Mouse (Mus musculus) limb, embryonic 11.5 days (tissue): ENCODE measurements around the gene Csrnp3. TPM values are rescaled to one million over a fixed set of nuclear protein-coding genes. Genes with fewer than 3 reads are reported as not detected.
"Not testable (repeated sequence)": the region's sequence is repeated elsewhere in the genome, so short reads cannot be mapped to it uniquely, and the experiment has no call there.

Experiments used
- ATAC-seq: fragments of 200-750 bp; cut with Nextera tagmentation; 2 replicates; pipeline ENCODE4 v1.8.0; 2017; ENCODE audit warnings: low read depth; ENCODE audit not compliant: insufficient number of reproducible peaks, low FRiP score, low TSS enrichment
- DNase-seq: peaks from one replicate; pipeline ENCODE4 v3.0.0-alpha.2; 2015; ENCODE audit warnings: low spot score
- H3K27ac ChIP-seq: fragments of 300-500 bp; sonication (generic); replicated peaks from 2 replicates; pipeline ENCODE4 v1.5.1; 2014; ENCODE audit warnings: low read depth, mild to moderate bottlenecking, low read length
- H3K27me3 ChIP-seq: fragments of 300-500 bp; sonication (generic); 2 replicates; pipeline ENCODE4 v1.6.1; 2014; ENCODE audit warnings: mild to moderate bottlenecking, low read length, mixed read lengths; ENCODE audit not compliant: control insufficient read depth, insufficient read depth
- H3K36me3 ChIP-seq: fragments of 300-500 bp; sonication (generic); 2 replicates; pipeline ENCODE4 v1.6.1; 2014; ENCODE audit warnings: mild to moderate bottlenecking, low read length, moderate library complexity, mixed read lengths; ENCODE audit not compliant: control insufficient read depth, insufficient read depth
- H3K4me1 ChIP-seq: fragments of 300-500 bp; sonication (generic); 2 replicates; pipeline ENCODE4 v1.6.1; 2014; ENCODE audit warnings: low read length, mixed read lengths; ENCODE audit not compliant: control insufficient read depth, insufficient read depth
- H3K4me2 ChIP-seq: fragments of 300-500 bp; sonication (generic); 2 replicates; pipeline ENCODE4 v1.6.1; 2014; ENCODE audit warnings: low read depth, mild to moderate bottlenecking, moderate library complexity; ENCODE audit not compliant: severe bottlenecking
- H3K4me3 ChIP-seq: fragments of 300-500 bp; sonication (generic); 2 replicates; pipeline ENCODE4 v1.5.1; 2014; ENCODE audit warnings: low read depth, low read length
- H3K9ac ChIP-seq: fragments of 300-500 bp; sonication (generic); 2 replicates; pipeline ENCODE4 v1.6.1; 2014; ENCODE audit warnings: mild to moderate bottlenecking, low read length
- H3K9me3 ChIP-seq: fragments of 300-500 bp; sonication (generic); 2 replicates; pipeline ENCODE4 v1.6.1; 2016; ENCODE audit warnings: low read length; ENCODE audit not compliant: control insufficient read depth
- WGBS: fragments of 180-500 bp; shearing (Covaris S2); extraction: QIAGEN DNeasy Blood & Tissue Kit; methylation state at CpG from one replicate; pipeline ENCODE4 v1.1.7; 2014; 5-methylcytosine and 5-hydroxymethylcytosine counted together
- polyA plus RNA-seq: library from polyadenylated mRNA; unstranded; fragments of >200 nt; fragmentation: Nextera tagmentation; extraction: Ambion mirVana; gene quantifications from 2 replicates; pipeline ENCODE4 v1.2.1, GENCODE M21; 2014

Csrnp3 gene
- polyA plus RNA-seq, result 8.4 and 10.8 TPM in 2 replicates

DNA sequence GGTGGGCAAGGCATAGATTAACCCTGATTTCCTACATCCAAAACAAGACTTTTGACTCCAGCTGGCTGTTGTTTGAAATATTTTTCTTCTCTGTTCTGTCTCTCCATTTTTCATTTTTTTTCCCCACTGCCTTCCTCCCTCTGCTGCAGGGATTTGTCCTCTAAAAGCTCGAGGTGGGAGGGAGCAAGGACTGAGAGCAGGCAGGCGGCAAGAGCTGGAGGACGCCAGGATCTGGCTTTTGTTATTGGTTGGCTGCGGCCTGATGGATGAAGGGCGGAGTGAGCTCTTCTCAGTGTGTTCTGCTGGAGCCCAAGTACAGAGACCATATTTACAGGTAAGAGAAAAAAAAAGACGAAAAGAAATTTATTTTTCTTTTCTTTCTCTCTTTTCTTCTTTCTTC is at the start of gene Csrnp3:
Gene Csrnp3, plus strand, starts transcription at position 217 of the 400 bp plus-strand sequence.
- ATAC-seq, result peak; percentile 82; the same call in 1 of the 2 replicates
- Histone ChIP-seq H3K4me1 (peaks cover 3% of the 10 kb centered on the region; the same call in 1 of the 2 replicates), H3K9me3 (no peaks in the 10 kb centered on the region), H3K27ac (0 out of 2 replicates have a peak within 1 kb of the TSS, but pooled peaks have one; percentile 30), H3K4me2 (peak within 1 kb of the TSS; percentile 52), H3K27me3 (no peaks in the 10 kb centered on the region), H3K4me3 (peak within 1 kb of the TSS; percentile 48), H3K36me3 (no peaks in the 10 kb centered on the region; the same call in 1 of the 2 replicates), H3K9ac (peak within 1 kb of the TSS; percentile 69)
- peak; percentile 82 for DNase-seq
- WGBS, result under 1% methylated on average over 6 of the region's 6 CpGs

GRCm38 (mm10) chr2:65801054-65801709 is 44.4 kb upstream of the Csrnp3 start:
- H3K36me3 ChIP-seq, result no peaks in the 10 kb centered on the region
- H3K4me3 ChIP-seq, result no peak overlapping the region
- no peak overlapping the region for H3K27ac ChIP-seq
- no peak overlapping the region for H3K9ac ChIP-seq
- ATAC-seq, result no peak
- H3K27me3 ChIP-seq, result no peaks in the 10 kb centered on the region
- no peak overlapping the region for H3K4me2 ChIP-seq
- H3K4me1 ChIP-seq, result no peaks in the 10 kb centered on the region
- H3K9me3 ChIP-seq, result no peaks in the 10 kb centered on the region
- 75% methylated on average over 1 of the region's 1 CpGs for WGBS
- DNase-seq, result no peak

- Histone ChIP-seq H3K27ac (no peak overlapping the region), H3K36me3 (no peaks in the 10 kb centered on the region), H3K4me3 (no peak overlapping the region), H3K9ac (no peak overlapping the region), H3K4me2 (no peak overlapping the region), H3K27me3 (no peaks in the 10 kb centered on the region), H3K4me1 (no peaks in the 10 kb centered on the region), H3K9me3 (no peaks in the 10 kb centered on the region)
- DNase-seq (no peak), ATAC-seq (no peak)
- 93% methylated on average over 6 of the region's 6 CpGs for WGBS
These were observed 39.0 kb upstream of the Csrnp3 start for GRCm38 (mm10) chr2:65806556-65806955.

- not testable (repeated sequence) for H3K27ac ChIP-seq, H3K9me3 ChIP-seq, ATAC-seq, DNase-seq, H3K4me1 ChIP-seq, H3K4me3 ChIP-seq, H3K4me2 ChIP-seq, H3K9ac ChIP-seq, H3K36me3 ChIP-seq, H3K27me3 ChIP-seq
- 92% methylated on average over 6 of the region's 6 CpGs for WGBS
These were observed 34.4 kb upstream of the Csrnp3 start for GRCm38 (mm10) chr2:65811203-65811602.

DNA sequence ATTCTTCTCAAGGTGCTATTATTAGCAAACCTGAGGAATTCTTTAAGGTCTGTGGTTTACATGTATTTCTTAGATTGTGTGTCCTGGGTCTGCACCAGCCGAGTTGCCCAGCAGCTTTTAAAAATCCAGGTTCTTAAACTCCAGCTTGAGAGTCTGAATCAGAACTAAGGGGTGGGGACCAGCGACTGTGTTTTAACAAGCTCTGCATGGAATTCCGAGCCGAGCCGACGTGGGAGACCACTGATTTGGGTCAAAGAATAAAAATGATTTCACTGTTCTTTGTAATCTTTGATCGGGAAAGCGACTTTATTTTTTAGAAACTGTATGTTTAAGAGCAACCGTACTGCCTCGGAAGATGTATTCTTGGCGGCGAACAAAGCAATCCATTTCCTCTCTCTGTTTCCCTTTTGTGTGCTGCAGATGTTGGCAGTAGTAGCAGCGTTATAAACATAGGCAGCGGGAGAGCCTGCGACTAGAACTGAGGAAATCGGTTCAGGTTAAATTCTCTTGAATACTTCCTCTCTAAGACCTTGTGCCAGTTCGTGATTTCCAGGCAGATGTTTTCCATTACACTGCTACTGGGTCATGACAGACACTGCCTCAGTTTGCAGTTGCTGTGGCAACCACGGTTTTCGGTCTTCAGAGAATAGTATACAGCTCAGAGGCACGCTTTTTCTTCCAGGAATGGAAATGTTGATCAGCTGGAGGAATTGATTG is 27.3 kb upstream of the Csrnp3 start:
- H3K27me3 ChIP-seq, result no peaks in the 10 kb centered on the region
- DNase-seq (peak; percentile 82), ATAC-seq (peak; percentile 88; the same call in 1 of the 2 replicates)
- no peaks in the 10 kb centered on the region for H3K9me3 ChIP-seq
- H3K4me2 ChIP-seq, result peak overlapping the region; percentile 26
- H3K4me3 ChIP-seq, result no peak overlapping the region
- H3K36me3 ChIP-seq, result no peaks in the 10 kb centered on the region
- 24% methylated on average over 20 of the region's 20 CpGs for WGBS
- H3K27ac ChIP-seq, result peak overlapping the region; percentile 81
- no peak overlapping the region for H3K9ac ChIP-seq
- H3K4me1 ChIP-seq, result no peaks in the 10 kb centered on the region

GRCm38 (mm10) chr2:65820114-65820769 is 25.3 kb upstream of the Csrnp3 start:
- no peak overlapping the region for H3K4me3 ChIP-seq
- ATAC-seq, result no peak
- no peaks in the 10 kb centered on the region for H3K36me3 ChIP-seq
- DNase-seq, result no peak
- no peak overlapping the region for H3K9ac ChIP-seq
- H3K4me2 ChIP-seq, result no peak overlapping the region
- H3K9me3 ChIP-seq, result no peaks in the 10 kb centered on the region
- no peak overlapping the region for H3K27ac ChIP-seq
- no peaks in the 10 kb centered on the region for H3K4me1 ChIP-seq
- WGBS, result 86% methylated on average over 4 of the region's 4 CpGs
- no peaks in the 10 kb centered on the region for H3K27me3 ChIP-seq

- H3K27ac ChIP-seq, result no peak overlapping the region
- H3K36me3 ChIP-seq, result no peaks in the 10 kb centered on the region
- no peaks in the 10 kb centered on the region for H3K4me1 ChIP-seq
- H3K9ac ChIP-seq, result no peak overlapping the region
- 93% methylated on average over 2 of the region's 2 CpGs for WGBS
- no peak for ATAC-seq
- no peak overlapping the region for H3K4me2 ChIP-seq
- H3K4me3 ChIP-seq, result no peak overlapping the region
- no peaks in the 10 kb centered on the region for H3K27me3 ChIP-seq
- no peak for DNase-seq
- H3K9me3 ChIP-seq, result no peaks in the 10 kb centered on the region
These were observed 19.3 kb upstream of the Csrnp3 start for GRCm38 (mm10) chr2:65826314-65826713.

GRCm38 (mm10) chr2:65826801-65827200 is 18.8 kb upstream of the Csrnp3 start:
- ATAC-seq, result no peak
- H3K27ac ChIP-seq, result no peak overlapping the region
- H3K9me3 ChIP-seq, result no peaks in the 10 kb centered on the region
- no peak overlapping the region for H3K9ac ChIP-seq
- H3K27me3 ChIP-seq, result no peaks in the 10 kb centered on the region
- no peak overlapping the region for H3K4me3 ChIP-seq
- no peaks in the 10 kb centered on the region for H3K36me3 ChIP-seq
- WGBS, result 94% methylated on average over 6 of the region's 6 CpGs
- DNase-seq, result no peak
- no peak overlapping the region for H3K4me2 ChIP-seq
- H3K4me1 ChIP-seq, result no peaks in the 10 kb centered on the region
